Mouse (Mus musculus) midbrain, embryonic 12.5 days (tissue): ENCODE results near the gene Psmb3. TPM values are rescaled to one million over a fixed set of nuclear protein-coding genes. Genes with fewer than 3 reads are reported as not detected.

Experiments
- ATAC-seq: fragments of 200-750 bp; cut with Nextera tagmentation; 2 replicates; pipeline ENCODE4 v1.8.0; 2017; ENCODE audit warnings: low read depth, moderate TSS enrichment, moderate library complexity; ENCODE audit not compliant: low FRiP score
- H3K27ac ChIP-seq: fragments of 300-500 bp; sonication (generic); replicated peaks from 2 replicates; pipeline ENCODE4 v1.5.1; 2016; ENCODE audit warnings: mild to moderate bottlenecking
- H3K27me3 ChIP-seq: fragments of 300-500 bp; sonication (generic); 2 replicates; pipeline ENCODE4 v1.6.1; 2016; ENCODE audit warnings: mild to moderate bottlenecking
- H3K36me3 ChIP-seq: fragments of 300-500 bp; sonication (generic); 2 replicates; pipeline ENCODE4 v1.6.1; 2016
- H3K4me1 ChIP-seq: fragments of 300-500 bp; sonication (generic); 2 replicates; pipeline ENCODE4 v1.6.1; 2016
- H3K4me2 ChIP-seq: fragments of 300-500 bp; sonication (generic); replicated peaks from 2 replicates; pipeline ENCODE4 v1.6.1; 2016; ENCODE audit warnings: mild to moderate bottlenecking, moderate library complexity
- H3K4me3 ChIP-seq: fragments of 300-500 bp; sonication (generic); 2 replicates; pipeline ENCODE4 v1.5.1; 2016; ENCODE audit warnings: mild to moderate bottlenecking
- H3K9ac ChIP-seq: fragments of 300-500 bp; sonication (generic); replicated peaks from 2 replicates; pipeline ENCODE4 v1.6.1; 2016; ENCODE audit warnings: mild to moderate bottlenecking, moderate library complexity
- H3K9me3 ChIP-seq: fragments of 300-500 bp; sonication (generic); 2 replicates; pipeline ENCODE4 v1.6.1; 2016; ENCODE audit warnings: mild to moderate bottlenecking
- WGBS: fragments of 180-500 bp; shearing (Covaris S2); methylation state at CpG from one replicate; pipeline ENCODE4 v1.1.7; 2016; 5-methylcytosine and 5-hydroxymethylcytosine counted together
- polyA plus RNA-seq: library from polyadenylated mRNA; unstranded; fragments of >200 nt; fragmentation: Nextera tagmentation; extraction: Ambion mirVana; gene quantifications from 2 replicates; pipeline ENCODE4 v1.2.1, GENCODE M21; 2016

The Psmb3 gene
- polyA plus RNA-seq, 1 experiment from 2014 or later: 450 TPM

DNA sequence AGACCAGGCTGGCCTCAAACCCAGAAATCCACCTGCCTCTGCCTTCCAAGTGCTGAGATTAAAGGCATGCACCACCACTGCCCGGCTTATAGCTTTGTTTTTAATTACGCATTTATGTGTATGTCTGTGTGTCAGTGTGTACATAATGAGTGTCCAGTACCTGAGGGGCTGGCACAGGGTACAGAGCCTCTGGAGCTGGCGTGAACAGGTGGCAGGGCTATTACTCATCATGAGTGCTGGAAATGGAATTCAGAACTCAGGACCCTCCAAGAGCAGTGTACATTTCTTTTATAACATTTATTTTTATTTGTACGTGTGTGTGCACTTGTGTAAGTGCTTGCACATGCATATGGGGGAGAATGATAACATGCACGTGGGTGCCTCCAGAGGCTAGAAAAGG is 33.4 kb downstream of the Psmb3 start:
- H3K27ac ChIP-seq: no peak overlapping the region
- no peak overlapping the region for H3K9ac ChIP-seq
- H3K4me3 ChIP-seq: no peak overlapping the region
- H3K9me3 ChIP-seq: no peaks in the 10 kb centered on the region
- ATAC-seq: no peak
- H3K36me3 ChIP-seq: peaks cover 6% of the 10 kb centered on the region; the same call in 1 of the 2 replicates
- H3K4me1 ChIP-seq: peaks cover 4% of the 10 kb centered on the region; the same call in 1 of the 2 replicates
- 91% methylated on average over 5 of the region's 5 CpGs for WGBS
- no peaks in the 10 kb centered on the region for H3K27me3 ChIP-seq
- H3K4me2 ChIP-seq: no peak overlapping the region

DNA sequence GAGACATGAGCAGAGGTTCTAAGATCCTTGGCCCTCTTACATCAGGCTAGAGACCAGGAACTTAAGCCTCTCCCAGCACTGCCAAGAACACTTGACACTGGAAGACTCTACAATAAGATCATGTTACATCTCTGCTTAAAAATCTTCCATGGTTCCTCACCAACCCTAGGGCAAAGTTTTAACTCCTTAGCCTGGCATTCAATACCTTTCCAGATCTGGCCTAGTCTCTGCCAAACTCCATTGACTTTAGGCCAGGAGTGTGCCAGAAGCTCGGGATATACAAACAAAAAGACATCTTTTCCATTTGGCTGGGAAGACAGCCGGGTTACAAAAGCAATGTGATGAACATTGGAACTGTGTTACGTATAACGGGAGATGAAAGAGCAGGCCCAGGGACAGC is 34.4 kb downstream of the Psmb3 start:
- no peak for ATAC-seq
- H3K4me3 ChIP-seq: no peak overlapping the region
- 82% methylated on average over 4 of the region's 4 CpGs for WGBS
- no peaks in the 10 kb centered on the region for H3K36me3 ChIP-seq
- no peaks in the 10 kb centered on the region for H3K9me3 ChIP-seq
- H3K9ac ChIP-seq: no peak overlapping the region
- no peak overlapping the region for H3K4me2 ChIP-seq
- peaks cover 10% of the 10 kb centered on the region for H3K4me1 ChIP-seq
- H3K27me3 ChIP-seq: no peaks in the 10 kb centered on the region
- H3K27ac ChIP-seq: no peak overlapping the region

- peaks cover 21% of the 10 kb centered on the region for H3K4me1 ChIP-seq
- no peak overlapping the region for H3K4me2 ChIP-seq
- H3K9me3 ChIP-seq: no peaks in the 10 kb centered on the region
- H3K27me3 ChIP-seq: no peaks in the 10 kb centered on the region
- H3K27ac ChIP-seq: no peak overlapping the region
- no peak for ATAC-seq
- no peaks in the 10 kb centered on the region for H3K36me3 ChIP-seq
- 70% methylated on average over 6 of the region's 6 CpGs for WGBS
- no peak overlapping the region for H3K9ac ChIP-seq
- no peak overlapping the region for H3K4me3 ChIP-seq
Measured at GRCm38 (mm10) chr11:97738703-97739102, 35.5 kb downstream of the Psmb3 start.

DNA sequence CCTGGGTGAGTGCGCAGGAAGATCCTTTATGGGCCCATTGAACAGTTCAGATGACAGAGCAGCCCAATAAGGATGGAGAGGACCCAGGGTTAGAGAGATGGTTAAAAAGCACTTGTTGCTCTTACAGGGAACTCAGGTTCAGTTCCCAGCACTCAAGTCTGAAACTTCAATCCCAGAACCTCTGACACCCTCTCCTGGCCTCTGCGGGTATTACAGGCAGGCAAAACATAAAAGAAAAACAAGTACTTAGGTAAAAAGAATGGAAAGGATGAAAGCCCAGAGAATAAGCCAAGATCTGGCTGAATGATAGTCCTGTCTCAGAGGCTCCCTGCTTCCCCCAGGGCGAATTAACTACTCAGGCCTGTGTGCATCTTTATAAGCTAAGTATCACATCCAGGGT is 36.0 kb downstream of the Psmb3 start:
- no peak overlapping the region for H3K4me3 ChIP-seq
- H3K9ac ChIP-seq: no peak overlapping the region
- H3K9me3 ChIP-seq: no peaks in the 10 kb centered on the region
- no peaks in the 10 kb centered on the region for H3K27me3 ChIP-seq
- H3K4me2 ChIP-seq: no peak overlapping the region
- H3K4me1 ChIP-seq: peaks cover 24% of the 10 kb centered on the region
- ATAC-seq: no peak
- WGBS: 90% methylated on average over 3 of the region's 3 CpGs
- H3K27ac ChIP-seq: no peak overlapping the region
- no peaks in the 10 kb centered on the region for H3K36me3 ChIP-seq

DNA sequence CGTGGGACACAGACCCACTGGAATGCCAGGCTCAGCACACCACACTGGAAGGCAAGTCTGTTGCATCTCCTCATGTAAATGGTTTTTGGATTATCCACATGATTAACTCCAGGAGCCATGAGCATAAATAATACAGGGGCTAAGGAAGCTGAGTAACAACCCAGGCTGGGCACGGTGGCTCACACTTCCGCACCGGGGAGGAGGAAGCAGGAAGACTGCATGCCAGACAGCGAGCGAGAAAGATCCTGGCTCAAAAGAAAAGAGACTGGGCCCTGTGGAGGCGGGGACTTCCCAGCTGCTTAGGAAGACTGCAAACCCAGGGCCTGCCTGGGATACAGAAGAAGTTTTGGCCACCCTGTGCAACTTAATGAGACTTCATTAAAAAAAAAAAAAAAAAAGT is 37.0 kb downstream of the Psmb3 start:
- no peak overlapping the region for H3K4me2 ChIP-seq
- no peak overlapping the region for H3K4me3 ChIP-seq
- H3K27me3 ChIP-seq: no peaks in the 10 kb centered on the region
- ATAC-seq: no peak
- no peak overlapping the region for H3K9ac ChIP-seq
- H3K27ac ChIP-seq: no peak overlapping the region; the same call in 1 of the 2 replicates
- H3K9me3 ChIP-seq: no peaks in the 10 kb centered on the region
- H3K36me3 ChIP-seq: no peaks in the 10 kb centered on the region
- H3K4me1 ChIP-seq: peaks cover 24% of the 10 kb centered on the region
- 52% methylated on average over 7 of the region's 7 CpGs for WGBS

DNA sequence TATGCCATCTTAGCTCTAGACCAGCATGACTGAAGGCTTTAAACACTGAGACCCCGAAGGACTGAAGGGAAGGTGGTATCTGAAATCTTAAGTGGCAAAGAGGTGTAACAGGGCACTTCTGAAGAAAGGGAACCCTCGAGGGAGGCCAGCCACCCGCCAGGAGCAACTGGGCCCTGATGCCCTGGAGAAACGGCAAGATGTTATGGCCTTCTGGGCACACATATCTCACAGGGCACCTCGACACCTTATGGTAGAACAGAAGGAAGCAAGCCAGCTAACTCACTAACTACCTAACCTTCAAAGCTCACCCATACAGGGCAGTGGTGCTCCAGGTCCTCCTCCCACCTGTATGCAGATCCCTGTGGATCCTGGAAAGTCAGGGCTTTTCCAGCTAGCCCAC is 39.0 kb downstream of the Psmb3 start:
- peaks cover 13% of the 10 kb centered on the region for H3K36me3 ChIP-seq
- no peaks in the 10 kb centered on the region for H3K27me3 ChIP-seq
- H3K4me2 ChIP-seq: peak overlapping the region; percentile 84
- H3K4me3 ChIP-seq: no peak overlapping the region
- H3K9me3 ChIP-seq: no peaks in the 10 kb centered on the region
- WGBS: 93% methylated on average over 5 of the region's 5 CpGs
- H3K4me1 ChIP-seq: peaks cover 24% of the 10 kb centered on the region
- H3K9ac ChIP-seq: no peak overlapping the region
- no peak for ATAC-seq
- H3K27ac ChIP-seq: no peak overlapping the region

DNA sequence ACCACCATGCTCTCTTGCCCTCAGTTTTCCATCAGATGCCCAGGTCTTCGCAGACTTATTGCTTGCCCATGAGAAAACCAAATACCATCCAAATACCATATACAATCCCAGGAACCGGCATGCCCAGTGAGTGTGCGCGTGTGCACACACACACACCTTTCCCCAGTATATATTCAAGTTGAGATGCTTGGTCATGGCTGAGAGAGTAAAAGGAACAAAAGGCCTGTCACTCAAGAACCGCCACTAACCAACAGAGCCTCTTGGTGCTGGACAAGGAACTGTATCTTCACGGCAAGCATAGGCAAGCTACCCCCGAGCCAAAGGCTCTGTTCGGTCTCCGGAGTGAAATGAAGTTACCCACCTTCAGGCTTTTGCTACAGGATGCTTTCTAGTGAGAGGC is 39.4 kb downstream of the Psmb3 start:
- Histone ChIP-seq H3K4me2 (peak overlapping the region; percentile 84), H3K9ac (peak overlapping the region; percentile 87; the same call in 1 of the 2 replicates), H3K36me3 (peaks cover 17% of the 10 kb centered on the region), H3K4me1 (peaks cover 24% of the 10 kb centered on the region), H3K27ac (no peak overlapping the region), H3K4me3 (peak overlapping the region; percentile 85), H3K27me3 (no peaks in the 10 kb centered on the region), H3K9me3 (no peaks in the 10 kb centered on the region)
- 84% methylated on average over 9 of the region's 9 CpGs for WGBS
- ATAC-seq: no peak

- Histone ChIP-seq H3K9ac (peak overlapping the region; percentile 87), H3K4me2 (peak overlapping the region; percentile 84), H3K36me3 (peaks cover 26% of the 10 kb centered on the region), H3K4me1 (peaks cover 24% of the 10 kb centered on the region), H3K4me3 (peak overlapping the region; percentile 85), H3K27ac (peak overlapping the region; percentile 90; the same call in 1 of the 2 replicates), H3K27me3 (no peaks in the 10 kb centered on the region), H3K9me3 (no peaks in the 10 kb centered on the region)
- WGBS: 47% methylated on average over 9 of the region's 9 CpGs
- no peak for ATAC-seq
Measured at GRCm38 (mm10) chr11:97743423-97743822, 40.2 kb downstream of the Psmb3 start.

- Histone ChIP-seq H3K27me3 (no peaks in the 10 kb centered on the region), H3K4me1 (peaks cover 24% of the 10 kb centered on the region), H3K4me3 (peak within 1 kb of the TSS; percentile 85), H3K4me2 (peak within 1 kb of the TSS; percentile 84), H3K36me3 (peaks cover 31% of the 10 kb centered on the region), H3K9me3 (no peaks in the 10 kb centered on the region), H3K27ac (peak within 1 kb of the TSS; percentile 90), H3K9ac (peak within 1 kb of the TSS; percentile 87)
- WGBS: 2% methylated on average over 55 of the region's 63 CpGs
- ATAC-seq: peak; percentile 44
Measured at GRCm38 (mm10) chr11:97744063-97744717, 41.0 kb downstream of the Psmb3 start, which contains the start of gene Pip4k2b. Gene Pip4k2b (minus strand): TSS chr11:97744704.

DNA sequence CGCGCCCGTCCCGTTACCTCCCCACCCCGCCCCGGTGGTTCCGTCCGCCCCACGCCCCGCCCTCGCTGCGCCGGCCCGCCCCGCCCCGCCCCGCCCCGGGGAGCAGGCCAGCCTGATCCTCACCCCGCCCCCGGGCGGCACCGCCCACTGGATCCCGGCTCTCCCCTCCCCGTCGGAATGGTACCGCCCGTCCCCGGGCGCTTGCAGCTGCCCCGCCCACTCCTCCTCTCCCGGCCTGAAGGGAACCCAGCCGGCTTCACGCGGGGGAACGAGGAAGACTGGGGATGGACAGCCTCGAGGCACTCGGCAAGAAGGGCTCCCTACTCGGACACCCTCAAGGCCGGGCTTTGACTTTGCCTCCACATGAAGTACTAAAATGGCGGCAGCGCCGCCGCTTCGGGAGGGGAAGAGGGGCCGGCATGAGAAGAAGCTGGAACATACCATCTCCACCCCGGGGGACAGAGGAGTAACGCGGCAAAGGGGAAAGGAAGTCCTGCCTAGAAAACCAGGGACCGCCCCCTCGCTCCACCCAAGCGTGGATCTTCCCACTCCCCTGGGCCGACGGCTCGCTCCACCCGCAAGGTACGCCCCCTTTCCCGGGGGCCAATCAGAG is 41.6 kb downstream of the Psmb3 start:
- Histone ChIP-seq H3K27ac (peak overlapping the region; percentile 90), H3K9ac (peak overlapping the region; percentile 87), H3K36me3 (peaks cover 38% of the 10 kb centered on the region), H3K4me2 (peak overlapping the region; percentile 84), H3K4me3 (peak overlapping the region; percentile 85), H3K9me3 (no peaks in the 10 kb centered on the region), H3K27me3 (no peaks in the 10 kb centered on the region), H3K4me1 (peaks cover 24% of the 10 kb centered on the region)
- peak; percentile 96 for ATAC-seq
- under 1% methylated on average over 38 of the region's 57 CpGs for WGBS

GRCm38 (mm10) chr11:97745331-97745721 is 42.1 kb downstream of the Psmb3 start:
- Histone ChIP-seq H3K4me2 (peak overlapping the region; percentile 42), H3K4me3 (peak overlapping the region; percentile 85), H3K27me3 (no peaks in the 10 kb centered on the region), H3K4me1 (peaks cover 21% of the 10 kb centered on the region), H3K9me3 (no peaks in the 10 kb centered on the region), H3K27ac (no peak overlapping the region), H3K36me3 (peaks cover 43% of the 10 kb centered on the region), H3K9ac (no peak overlapping the region)
- WGBS: 12% methylated on average over 13 of the region's 13 CpGs
- ATAC-seq: peak; percentile 45; the same call in 1 of the 2 replicates

GRCm38 (mm10) chr11:97747773-97748172 is 44.6 kb downstream of the Psmb3 start:
- Histone ChIP-seq H3K36me3 (peaks cover 65% of the 10 kb centered on the region), H3K9me3 (no peaks in the 10 kb centered on the region), H3K4me1 (peaks cover 12% of the 10 kb centered on the region), H3K9ac (no peak overlapping the region), H3K27ac (no peak overlapping the region), H3K4me2 (no peak overlapping the region), H3K4me3 (no peak overlapping the region), H3K27me3 (no peaks in the 10 kb centered on the region)
- ATAC-seq: no peak
- WGBS: 97% methylated on average over 8 of the region's 8 CpGs
